Mouse (Mus musculus) MEL (cell line): ENCODE data around the gene Gpr108. TPM values are rescaled to one million over a fixed set of nuclear protein-coding genes. Genes with fewer than 3 reads are reported as not detected.

ENCODE experiments used
- DNase-seq: peaks from one replicate; pipeline ENCODE4 v3.0.0; 2011; ENCODE audit warnings: low read depth, low spot score
- H3K27ac ChIP-seq: 2 replicates; pipeline ENCODE4 v1.5.1; 2012; ENCODE audit warnings: low read depth, mild to moderate bottlenecking, control low read depth, low read length, moderate library complexity; ENCODE audit not compliant: control insufficient read depth
- H3K27me3 ChIP-seq, 2 experiments: fragments of 150-350 bp in 1 of 2; sonication (generic) in 1 of 2; 2 replicates each; pipeline ENCODE4 v1.6.1; 2012; ENCODE audit warnings: low read length in 2 of 2, mild to moderate bottlenecking in 2 of 2, improper control_type of control experiment in 1 of 2, moderate library complexity in 1 of 2; ENCODE audit not compliant: insufficient read depth in 2 of 2, control insufficient read depth in 1 of 2
- H3K36me3 ChIP-seq, 2 experiments: 2 replicates each; pipeline ENCODE4 v1.6.1; 2012 to 2014; ENCODE audit warnings: low read length in 2 of 2, improper control_type of control experiment in 1 of 2, inconsistent platforms in 1 of 2, mild to moderate bottlenecking in 1 of 2; ENCODE audit not compliant: insufficient read depth in 2 of 2, control insufficient read depth in 1 of 2
- H3K4me1 ChIP-seq, 2 experiments: fragments of 150-350 bp in 1 of 2; sonication (generic) in 1 of 2; 2 replicates each; pipeline ENCODE4 v1.6.1; 2012; ENCODE audit warnings: low read length in 2 of 2, improper control_type of control experiment in 1 of 2, mild to moderate bottlenecking in 1 of 2; ENCODE audit not compliant: insufficient read depth in 2 of 2, control insufficient read depth in 1 of 2
- H3K4me3 ChIP-seq, 2 experiments: fragments of 150-350 bp in 1 of 2; sonication (generic) in 1 of 2; 2 replicates each; pipeline ENCODE4 v1.5.1; 2012; ENCODE audit warnings: low read depth in 2 of 2, low read length in 2 of 2, mild to moderate bottlenecking in 2 of 2, moderate library complexity in 2 of 2, control low read depth in 1 of 2, improper control_type of control experiment in 1 of 2; ENCODE audit not compliant: control insufficient read depth in 1 of 2, insufficient read depth in 1 of 2
- H3K79me2 ChIP-seq: 2 replicates; pipeline ENCODE4 v1.6.1; 2012; ENCODE audit warnings: mild to moderate bottlenecking, low read length, moderate library complexity; ENCODE audit not compliant: control insufficient read depth, poor library complexity, insufficient read depth
- H3K9ac ChIP-seq: 2 replicates; pipeline ENCODE4 v1.6.1; 2012; ENCODE audit warnings: low read depth, mild to moderate bottlenecking, control low read depth, low read length, moderate library complexity; ENCODE audit not compliant: control insufficient read depth, poor library complexity, severe bottlenecking
- H3K9me3 ChIP-seq: fragments of 150-350 bp; sonication (generic); replicated peaks from 2 replicates; pipeline ENCODE4 v1.6.1; 2012; ENCODE audit warnings: mild to moderate bottlenecking, low read length, improper control_type of control experiment, moderate library complexity; ENCODE audit not compliant: insufficient read depth
- CHD2 ChIP-seq: IDR thresholded peaks from 2 replicates; pipeline ENCODE4 v1.6.1; 2011; ENCODE audit warnings: low read length, improper control_type of control experiment
- CTCF ChIP-seq, 3 experiments: IDR thresholded peaks in 2 of 3; conservative IDR thresholded peaks in 1 of 3; 2 replicates each; pipeline ENCODE4 v1.5.1; 2011 to 2012; ENCODE audit warnings: low read length in 3 of 3, low read depth in 2 of 3, mild to moderate bottlenecking in 2 of 3, improper control_type of control experiment in 1 of 3, inconsistent platforms in 1 of 3, mixed read lengths in 1 of 3, moderate library complexity in 1 of 3; ENCODE audit not compliant: control insufficient read depth in 1 of 3, insufficient read depth in 1 of 3, poor library complexity in 1 of 3, severe bottlenecking in 1 of 3
- EP300 ChIP-seq, 2 experiments: IDR thresholded peaks; 2 replicates each; pipeline ENCODE4 v1.6.1; 2011; ENCODE audit warnings: improper control_type of control experiment in 2 of 2, low read length in 2 of 2, low read depth in 1 of 2, mild to moderate bottlenecking in 1 of 2
- ETS1 ChIP-seq: IDR thresholded peaks from 2 replicates; pipeline ENCODE4 v1.6.1; 2012; ENCODE audit warnings: low read depth, mild to moderate bottlenecking, inconsistent platforms, low read length, improper control_type of control experiment, moderate library complexity
- GABPA ChIP-seq: IDR thresholded peaks from 2 replicates; pipeline ENCODE4 v1.6.1; 2012; ENCODE audit warnings: low read depth, mild to moderate bottlenecking, inconsistent platforms, low read length, improper control_type of control experiment, moderate library complexity
- HCFC1 ChIP-seq: IDR thresholded peaks from 2 replicates; pipeline ENCODE4 v1.6.1; 2012; ENCODE audit warnings: low read depth, mild to moderate bottlenecking, inconsistent platforms, low read length, improper control_type of control experiment, moderate library complexity
- KAT2A ChIP-seq: conservative IDR thresholded peaks from 2 replicates; pipeline ENCODE4 v1.6.1; 2012; ENCODE audit warnings: low read depth, low read length, improper control_type of control experiment, inconsistent platforms
- MEF2A ChIP-seq: IDR thresholded peaks from 2 replicates; pipeline ENCODE4 v1.6.1; 2014; ENCODE audit warnings: low read depth, mild to moderate bottlenecking, inconsistent platforms, low read length, improper control_type of control experiment; ENCODE audit not compliant: poor library complexity, insufficient replicate concordance, severe bottlenecking; ENCODE audit errors: extremely low read depth
- MYB ChIP-seq: IDR thresholded peaks from 2 replicates; pipeline ENCODE4 v1.6.1; 2011; ENCODE audit warnings: mild to moderate bottlenecking, low read depth, low read length, improper control_type of control experiment
- MYC ChIP-seq: IDR thresholded peaks from 2 replicates; pipeline ENCODE4 v1.6.1; 2011; ENCODE audit warnings: low read depth, mild to moderate bottlenecking, low read length, improper control_type of control experiment, moderate library complexity
- NELFE ChIP-seq: IDR thresholded peaks from 2 replicates; pipeline ENCODE4 v1.6.1; 2011; ENCODE audit warnings: low read depth, low read length, improper control_type of control experiment
- NRF1 ChIP-seq: IDR thresholded peaks from 2 replicates; pipeline ENCODE4 v1.6.1; 2014; ENCODE audit warnings: low read depth, mild to moderate bottlenecking, inconsistent platforms, low read length, improper control_type of control experiment, moderate library complexity; ENCODE audit not compliant: poor library complexity, insufficient read depth, severe bottlenecking
- POLR2A ChIP-seq, 2 experiments: IDR thresholded peaks; 2 replicates each; pipeline ENCODE4 v1.6.1; 2011 to 2012; ENCODE audit warnings: low read length in 2 of 2, mild to moderate bottlenecking in 2 of 2, control low read depth in 1 of 2, improper control_type of control experiment in 1 of 2, low read depth in 1 of 2, moderate library complexity in 1 of 2; ENCODE audit not compliant: control insufficient read depth in 1 of 2, insufficient read depth in 1 of 2, poor library complexity in 1 of 2
- RAD21 ChIP-seq: IDR thresholded peaks from 2 replicates; pipeline ENCODE4 v1.6.1; 2011; ENCODE audit warnings: mild to moderate bottlenecking, low read depth, low read length, improper control_type of control experiment
- RCOR1 ChIP-seq: IDR thresholded peaks from 2 replicates; pipeline ENCODE4 v1.6.1; 2012; ENCODE audit warnings: low read depth, mild to moderate bottlenecking, inconsistent platforms, low read length, improper control_type of control experiment
- SIN3A ChIP-seq: IDR thresholded peaks from 2 replicates; pipeline ENCODE4 v1.6.1; 2012; ENCODE audit warnings: low read length, improper control_type of control experiment, inconsistent platforms
- SMC3 ChIP-seq: IDR thresholded peaks from 2 replicates; pipeline ENCODE4 v1.6.1; 2011; ENCODE audit warnings: low read depth, low read length, improper control_type of control experiment
- TAL1 ChIP-seq: IDR thresholded peaks from 2 replicates; pipeline ENCODE4 v1.6.1; 2012; ENCODE audit warnings: mild to moderate bottlenecking, inconsistent platforms, low read length, moderate library complexity, mixed read lengths
- TBP ChIP-seq: IDR thresholded peaks from 2 replicates; pipeline ENCODE4 v1.8.0; 2011; ENCODE audit warnings: low read depth, low read length, improper control_type of control experiment
- TCF12 ChIP-seq: IDR thresholded peaks from 2 replicates; pipeline ENCODE4 v1.6.1; 2014; ENCODE audit warnings: low read depth, mild to moderate bottlenecking, inconsistent platforms, low read length, improper control_type of control experiment, moderate library complexity
- USF1 ChIP-seq: IDR thresholded peaks from 2 replicates; pipeline ENCODE4 v1.6.1; 2014; ENCODE audit warnings: low read depth, mild to moderate bottlenecking, inconsistent platforms, low read length, improper control_type of control experiment, moderate library complexity
- USF2 ChIP-seq, 2 experiments: IDR thresholded peaks; 2 replicates each; pipeline ENCODE4 v1.6.1; 2011 to 2012; ENCODE audit warnings: improper control_type of control experiment in 2 of 2, low read length in 2 of 2, borderline replicate concordance in 1 of 2, inconsistent platforms in 1 of 2, low read depth in 1 of 2, mild to moderate bottlenecking in 1 of 2; ENCODE audit not compliant: insufficient read depth in 1 of 2
- ZC3H11A ChIP-seq: IDR thresholded peaks from 2 replicates; pipeline ENCODE4 v1.6.1; 2012; ENCODE audit warnings: low read depth, mild to moderate bottlenecking, inconsistent platforms, low read length, improper control_type of control experiment
- ZKSCAN1 ChIP-seq: IDR thresholded peaks from 2 replicates; pipeline ENCODE4 v1.6.1; 2012; ENCODE audit warnings: low read depth, mild to moderate bottlenecking, inconsistent platforms, low read length, improper control_type of control experiment, moderate library complexity
- ZMIZ1 ChIP-seq: IDR thresholded peaks from 2 replicates; pipeline ENCODE4 v1.6.1; 2012; ENCODE audit warnings: low read depth, mild to moderate bottlenecking, inconsistent platforms, low read length, improper control_type of control experiment, moderate library complexity
- ZNF384 ChIP-seq: IDR thresholded peaks from 2 replicates; pipeline ENCODE4 v1.6.1; 2012; ENCODE audit warnings: low read depth, mild to moderate bottlenecking, inconsistent platforms, low read length, improper control_type of control experiment
- polyA plus RNA-seq, 2 experiments: library from polyadenylated mRNA; stranded (reverse) in 1 of 2; unstranded in 1 of 2; fragments of >175 nt in 1 of 2; fragments of >200 nt in 1 of 2; gene quantifications; 2 replicates each; pipeline versions ENCODE4 v1.2.1 to v1.2.4; 2012; ENCODE audit warnings: low replicate concordance in 2 of 2, low read depth in 1 of 2; ENCODE audit not compliant: insufficient read length in 2 of 2, insufficient read depth in 1 of 2, missing spikeins in 1 of 2
- total RNA-seq: library from RNA; depleted of rRNA; stranded (reverse); fragments of 300-350 nt; gene quantifications from 2 replicates; pipeline ENCODE4 v1.2.3, GENCODE M21; 2012

The Gpr108 gene
- total and polyA plus RNA-seq, 3 experiments = 21.8 to 35.9 TPM; not detected in 1

GRCm38 (mm10) chr17:57250461-57251160, 2.4 kb upstream of the Gpr108 start:
- peaks cover 13% of the 10 kb centered on the region for H3K79me2 ChIP-seq
- H3K9me3 ChIP-seq = no peaks in the 10 kb centered on the region
- peaks cover 0 to 7% of the 10 kb centered on the region in 2 experiments; a peak in 2 of 4 replicates for H3K36me3 ChIP-seq
- H3K4me1 ChIP-seq = peaks cover 0 to 18% of the 10 kb centered on the region in 2 experiments; a peak in 2 of 4 replicates
- H3K27ac ChIP-seq = no peak overlapping the region
- DNase-seq = no peak
- no peak overlapping the region; a peak in 1 of 4 replicates for H3K4me3 ChIP-seq
- no peak overlapping the region; the same call in 1 of the 2 replicates for H3K9ac ChIP-seq
- no peaks in the 10 kb centered on the region for H3K27me3 ChIP-seq
- no peak for TF ChIP-seq EP300 (IDR thresholded peaks at IDR 0.05; ENCODE audit: low read depth in 1 of 2, low read length in 2 of 2)
- no peak for TF ChIP-seq TBP
- no peak for TF ChIP-seq NELFE
- TF ChIP-seq USF1 = no peak
- no peak for TF ChIP-seq TAL1
- no peak for TF ChIP-seq HCFC1
- TF ChIP-seq SIN3A = no peak
- TF ChIP-seq, all 39 proteins: peak for 0

GRCm38 (mm10) chr17:57249186-57250181, 1.2 kb upstream of the Gpr108 start, which contains the start of gene Trip10:
Gene Trip10, plus strand, starts transcription at chr17:57249455.
- Histone ChIP-seq H3K79me2 (peaks cover 13% of the 10 kb centered on the region), H3K9me3 (no peaks in the 10 kb centered on the region)
- no peak for TF ChIP-seq SMC3
- peak; percentile 26; the same call in 1 of the 2 replicates for TF ChIP-seq MYC
- no peak for TF ChIP-seq KAT2A
- no peak for TF ChIP-seq GABPA
- TF ChIP-seq CHD2 = no peak
- no peak for TF ChIP-seq ZNF384
- TF ChIP-seq TAL1 = no peak
- 0 out of 2 replicates have a peak, but pooled peaks have one; percentile 29 for TF ChIP-seq TBP
- no peak for TF ChIP-seq ZMIZ1
- TF ChIP-seq MYB = no peak
- no peak for TF ChIP-seq ETS1
- peak in 2 of 3 experiments; percentile 3 to 25; a peak in 3 of 6 replicates for TF ChIP-seq CTCF (IDR thresholded peaks at IDR 0.05 in 2 of 3, conservative IDR thresholded peaks at IDR 0.05 in 1 of 3; ENCODE audit: control insufficient read depth in 1 of 3, insufficient read depth in 1 of 3, low read depth in 2 of 3, low read length in 3 of 3, poor library complexity in 1 of 3, severe bottlenecking in 1 of 3)
- no peak for TF ChIP-seq MEF2A
- TF ChIP-seq POLR2A (IDR thresholded peaks at IDR 0.05; ENCODE audit: control insufficient read depth in 1 of 2, insufficient read depth in 1 of 2, low read depth in 1 of 2, low read length in 2 of 2, poor library complexity in 1 of 2) = peak in 1 of 2 experiments; percentile 58; a peak in 2 of 4 replicates
- no peak for TF ChIP-seq RCOR1
- TF ChIP-seq ZKSCAN1 = no peak
- TF ChIP-seq HCFC1 = peak; percentile 75
- peak; percentile 52 for TF ChIP-seq NELFE
- TF ChIP-seq NRF1 = no peak
- no peak for TF ChIP-seq EP300 (IDR thresholded peaks at IDR 0.05; ENCODE audit: low read depth in 1 of 2, low read length in 2 of 2)
- TF ChIP-seq RAD21 = no peak; the same call in 1 of the 2 replicates
- TF ChIP-seq TCF12 = no peak
- TF ChIP-seq USF2 (IDR thresholded peaks at IDR 0.05; ENCODE audit: borderline replicate concordance in 1 of 2, insufficient read depth in 1 of 2, low read depth in 1 of 2, low read length in 2 of 2) = no peak
- TF ChIP-seq ZC3H11A = no peak

More at GRCm38 (mm10) chr17:57249186-57250181, 1.2 kb upstream of the Gpr108 start, which contains the start of gene Trip10:
- Histone ChIP-seq H3K4me3 (peak within 1 kb of the TSS; percentile 91 to 92), H3K9ac (peak within 1 kb of the TSS; percentile 85), H3K27me3 (no peaks in the 10 kb centered on the region), H3K36me3 (peaks cover 0 to 7% of the 10 kb centered on the region in 2 experiments; a peak in 2 of 4 replicates), H3K27ac (peak within 1 kb of the TSS; percentile 81), H3K4me1 (peaks cover 0 to 18% of the 10 kb centered on the region in 2 experiments; a peak in 2 of 4 replicates)
- peak; percentile 91 for DNase-seq
